Mouse (Mus musculus): ENCODE results near the gene Itga3.

GRCm38 (mm10) chr11:95084811-95085382 lies 8.3 kb upstream of the Itga3 start:
- no peak for TF ChIP-seq CTCF (IDR thresholded peaks at IDR 0.05 in 2 of 3, conservative IDR thresholded peaks at IDR 0.05 in 1 of 3; ENCODE audit: control insufficient read depth in 1 of 3, insufficient read depth in 1 of 3, low read depth in 2 of 3, low read length in 3 of 3, poor library complexity in 1 of 3, severe bottlenecking in 1 of 3)
- TF ChIP-seq POLR2A (IDR thresholded peaks at IDR 0.05; ENCODE audit: control insufficient read depth in 1 of 2, insufficient read depth in 1 of 2, low read depth in 1 of 2, low read length in 2 of 2, poor library complexity in 1 of 2): no peak
- no peak for TF ChIP-seq ZNF384 (IDR thresholded peaks at IDR 0.05; ENCODE audit: low read depth, low read length)
- TF ChIP-seq ETS1 (IDR thresholded peaks at IDR 0.05; ENCODE audit: low read depth, low read length): no peak
- no peak for TF ChIP-seq EP300 (IDR thresholded peaks at IDR 0.05; ENCODE audit: low read depth in 1 of 2, low read length in 2 of 2)
- TF ChIP-seq E2F4 (IDR thresholded peaks at IDR 0.05; ENCODE audit: borderline replicate concordance, low read depth, low read length): no peak
- TF ChIP-seq RCOR1 (IDR thresholded peaks at IDR 0.05; ENCODE audit: low read depth, low read length): no peak
- no peak for TF ChIP-seq MEF2A (IDR thresholded peaks at IDR 0.05; ENCODE audit: extremely low read depth, insufficient replicate concordance, low read depth, low read length, poor library complexity, severe bottlenecking)
- TF ChIP-seq JUND (IDR thresholded peaks at IDR 0.05; ENCODE audit: low read depth, low read length): no peak
- TF ChIP-seq CHD1 (IDR thresholded peaks at IDR 0.05; ENCODE audit: low read depth, low read length): no peak
- TF ChIP-seq MXI1 (IDR thresholded peaks at IDR 0.05; ENCODE audit: low read depth, low read length): no peak

Measured in MEL (cell line).